Mouse (Mus musculus) MEL (cell line): Measurements from ENCODE around the gene Tiprl.

Source experiments
- CTCF ChIP-seq, 3 experiments: IDR thresholded peaks in 2 of 3; conservative IDR thresholded peaks in 1 of 3; 2 replicates each; pipeline ENCODE4 v1.5.1; 2011 to 2012; ENCODE audit warnings: low read length in 3 of 3, low read depth in 2 of 3, mild to moderate bottlenecking in 2 of 3, improper control_type of control experiment in 1 of 3, inconsistent platforms in 1 of 3, mixed read lengths in 1 of 3, moderate library complexity in 1 of 3; ENCODE audit not compliant: control insufficient read depth in 1 of 3, insufficient read depth in 1 of 3, poor library complexity in 1 of 3, severe bottlenecking in 1 of 3
- EP300 ChIP-seq, 2 experiments: IDR thresholded peaks; 2 replicates each; pipeline ENCODE4 v1.6.1; 2011; ENCODE audit warnings: improper control_type of control experiment in 2 of 2, low read length in 2 of 2, low read depth in 1 of 2, mild to moderate bottlenecking in 1 of 2
- GABPA ChIP-seq: IDR thresholded peaks from 2 replicates; pipeline ENCODE4 v1.6.1; 2012; ENCODE audit warnings: low read depth, mild to moderate bottlenecking, inconsistent platforms, low read length, improper control_type of control experiment, moderate library complexity
- GATA1 ChIP-seq: IDR thresholded peaks from 2 replicates; pipeline ENCODE4 v1.6.1; 2011; ENCODE audit warnings: low read depth, low read length, improper control_type of control experiment
- HCFC1 ChIP-seq: IDR thresholded peaks from 2 replicates; pipeline ENCODE4 v1.6.1; 2012; ENCODE audit warnings: low read depth, mild to moderate bottlenecking, inconsistent platforms, low read length, improper control_type of control experiment, moderate library complexity
- JUND ChIP-seq: IDR thresholded peaks from 2 replicates; pipeline ENCODE4 v1.6.1; 2011; ENCODE audit warnings: low read depth, mild to moderate bottlenecking, improper control_type of control experiment, low read length
- KAT2A ChIP-seq: conservative IDR thresholded peaks from 2 replicates; pipeline ENCODE4 v1.6.1; 2012; ENCODE audit warnings: low read depth, low read length, improper control_type of control experiment, inconsistent platforms
- MAX ChIP-seq: IDR thresholded peaks from 2 replicates; pipeline ENCODE4 v1.6.1; 2011; ENCODE audit warnings: low read length, improper control_type of control experiment
- MYB ChIP-seq: IDR thresholded peaks from 2 replicates; pipeline ENCODE4 v1.6.1; 2011; ENCODE audit warnings: mild to moderate bottlenecking, low read depth, low read length, improper control_type of control experiment
- POLR2A ChIP-seq, 2 experiments: IDR thresholded peaks; 2 replicates each; pipeline ENCODE4 v1.6.1; 2011 to 2012; ENCODE audit warnings: low read length in 2 of 2, mild to moderate bottlenecking in 2 of 2, control low read depth in 1 of 2, improper control_type of control experiment in 1 of 2, low read depth in 1 of 2, moderate library complexity in 1 of 2; ENCODE audit not compliant: control insufficient read depth in 1 of 2, insufficient read depth in 1 of 2, poor library complexity in 1 of 2
- RAD21 ChIP-seq: IDR thresholded peaks from 2 replicates; pipeline ENCODE4 v1.6.1; 2011; ENCODE audit warnings: mild to moderate bottlenecking, low read depth, low read length, improper control_type of control experiment
- ZC3H11A ChIP-seq: IDR thresholded peaks from 2 replicates; pipeline ENCODE4 v1.6.1; 2012; ENCODE audit warnings: low read depth, mild to moderate bottlenecking, inconsistent platforms, low read length, improper control_type of control experiment

GRCm38 (mm10) chr1:165215831-165216230 lies 21.0 kb downstream of the Tiprl start:
- TF ChIP-seq EP300 (IDR thresholded peaks at IDR 0.05; ENCODE audit: low read depth in 1 of 2, low read length in 2 of 2) (peak; percentile 79 to 81), MAX (peak; percentile 60; the same call in 1 of the 2 replicates), KAT2A (no peak), GATA1 (peak; percentile 70; the same call in 1 of the 2 replicates), ZC3H11A (no peak), HCFC1 (no peak), GABPA (no peak), MYB (peak; percentile 69), CTCF (IDR thresholded peaks at IDR 0.05 in 2 of 3, conservative IDR thresholded peaks at IDR 0.05 in 1 of 3; ENCODE audit: control insufficient read depth in 1 of 3, insufficient read depth in 1 of 3, low read depth in 2 of 3, low read length in 3 of 3, poor library complexity in 1 of 3, severe bottlenecking in 1 of 3) (no peak), POLR2A (IDR thresholded peaks at IDR 0.05; ENCODE audit: control insufficient read depth in 1 of 2, insufficient read depth in 1 of 2, low read depth in 1 of 2, low read length in 2 of 2, poor library complexity in 1 of 2) (no peak), RAD21 (no peak), JUND (no peak)
